Mouse (Mus musculus) midbrain, embryonic 12.5 days (tissue): ENCODE results near the gene Idi2. TPM values are rescaled to one million over a fixed set of nuclear protein-coding genes. Genes with fewer than 3 reads are reported as not detected.
"Not testable (repeated sequence)": the region's sequence is repeated elsewhere in the genome, so short reads cannot be mapped to it uniquely, and the experiment has no call there.

Source experiments
- ATAC-seq: fragments of 200-750 bp; cut with Nextera tagmentation; 2 replicates; pipeline ENCODE4 v1.8.0; 2017; ENCODE audit warnings: low read depth, moderate TSS enrichment, moderate library complexity; ENCODE audit not compliant: low FRiP score
- H3K27ac ChIP-seq: fragments of 300-500 bp; sonication (generic); replicated peaks from 2 replicates; pipeline ENCODE4 v1.5.1; 2016; ENCODE audit warnings: mild to moderate bottlenecking
- H3K27me3 ChIP-seq: fragments of 300-500 bp; sonication (generic); 2 replicates; pipeline ENCODE4 v1.6.1; 2016; ENCODE audit warnings: mild to moderate bottlenecking
- H3K36me3 ChIP-seq: fragments of 300-500 bp; sonication (generic); 2 replicates; pipeline ENCODE4 v1.6.1; 2016
- H3K4me1 ChIP-seq: fragments of 300-500 bp; sonication (generic); 2 replicates; pipeline ENCODE4 v1.6.1; 2016
- H3K4me2 ChIP-seq: fragments of 300-500 bp; sonication (generic); replicated peaks from 2 replicates; pipeline ENCODE4 v1.6.1; 2016; ENCODE audit warnings: mild to moderate bottlenecking, moderate library complexity
- H3K4me3 ChIP-seq: fragments of 300-500 bp; sonication (generic); 2 replicates; pipeline ENCODE4 v1.5.1; 2016; ENCODE audit warnings: mild to moderate bottlenecking
- H3K9ac ChIP-seq: fragments of 300-500 bp; sonication (generic); replicated peaks from 2 replicates; pipeline ENCODE4 v1.6.1; 2016; ENCODE audit warnings: mild to moderate bottlenecking, moderate library complexity
- H3K9me3 ChIP-seq: fragments of 300-500 bp; sonication (generic); 2 replicates; pipeline ENCODE4 v1.6.1; 2016; ENCODE audit warnings: mild to moderate bottlenecking
- WGBS: fragments of 180-500 bp; shearing (Covaris S2); methylation state at CpG from one replicate; pipeline ENCODE4 v1.1.7; 2016; 5-methylcytosine and 5-hydroxymethylcytosine counted together
- polyA plus RNA-seq: library from polyadenylated mRNA; unstranded; fragments of >200 nt; fragmentation: Nextera tagmentation; extraction: Ambion mirVana; gene quantifications from 2 replicates; pipeline ENCODE4 v1.2.1, GENCODE M21; 2016

Gene Idi2
- polyA plus RNA-seq, 1 experiment from 2014 or later = not detected

GRCm38 (mm10) chr13:8961128-8961888 is 8.6 kb downstream of the Idi2 start:
- WGBS = 67% methylated on average over 3 of the region's 3 CpGs
- not testable (repeated sequence) for H3K36me3 ChIP-seq, H3K9ac ChIP-seq, H3K27ac ChIP-seq, H3K4me3 ChIP-seq, ATAC-seq, H3K27me3 ChIP-seq, H3K4me1 ChIP-seq, H3K9me3 ChIP-seq, H3K4me2 ChIP-seq

DNA sequence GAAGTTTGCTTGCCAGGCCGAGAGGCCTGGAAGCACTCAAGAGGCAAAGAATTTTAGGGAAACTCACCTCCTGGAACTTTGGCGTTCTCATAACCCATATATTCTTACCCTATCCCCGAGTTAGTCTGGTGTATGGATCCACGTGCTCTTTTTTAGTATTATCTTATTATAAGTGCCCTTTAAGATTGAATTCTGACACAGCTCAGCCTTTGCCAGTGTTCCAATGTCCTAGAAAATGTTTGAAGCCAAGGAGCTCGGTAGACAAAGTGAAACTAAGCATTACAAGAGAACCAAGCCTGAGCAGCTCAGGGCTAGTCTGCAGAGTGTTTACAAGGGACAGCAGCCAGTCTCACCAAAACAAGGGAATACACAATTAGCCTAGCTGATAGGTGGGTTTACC is 9.6 kb downstream of the Idi2 start:
- 35% methylated on average over 5 of the region's 5 CpGs for WGBS
- not testable (repeated sequence) for H3K27me3 ChIP-seq, H3K27ac ChIP-seq, H3K36me3 ChIP-seq, H3K4me3 ChIP-seq, H3K4me1 ChIP-seq, H3K9ac ChIP-seq, H3K4me2 ChIP-seq, ATAC-seq, H3K9me3 ChIP-seq

- H3K36me3 ChIP-seq = peaks cover 29% of the 10 kb centered on the region
- no peak overlapping the region for H3K27ac ChIP-seq
- no peak overlapping the region for H3K4me2 ChIP-seq
- no peaks in the 10 kb centered on the region for H3K27me3 ChIP-seq
- 98% methylated on average over 5 of the region's 5 CpGs for WGBS
- H3K9ac ChIP-seq = no peak overlapping the region
- H3K9me3 ChIP-seq = no peaks in the 10 kb centered on the region
- H3K4me1 ChIP-seq = no peaks in the 10 kb centered on the region
- no peak for ATAC-seq
- H3K4me3 ChIP-seq = no peak overlapping the region
Observed at GRCm38 (mm10) chr13:8965224-8965623, 12.6 kb downstream of the Idi2 start.

DNA sequence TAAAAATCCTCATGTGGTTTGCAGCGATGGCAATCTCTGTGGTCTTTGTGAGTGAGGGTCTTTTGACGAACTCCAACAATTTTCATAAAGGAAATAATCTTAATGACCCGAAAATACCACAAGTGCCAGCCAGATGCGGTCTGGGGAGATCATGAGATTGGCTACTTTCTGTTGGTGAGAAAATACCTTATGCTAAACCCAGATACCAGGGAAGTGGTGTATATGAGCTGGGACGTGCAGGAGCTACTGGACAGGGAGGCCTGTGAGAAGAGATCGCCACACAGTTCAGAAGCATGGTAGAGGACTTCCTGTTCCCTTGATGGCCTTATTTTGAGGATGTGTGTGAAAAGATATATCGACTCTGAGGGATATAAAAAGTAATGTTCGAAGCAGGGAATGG is 15.1 kb downstream of the Idi2 start:
- no peaks in the 10 kb centered on the region for H3K9me3 ChIP-seq
- H3K9ac ChIP-seq = no peak overlapping the region
- no peak overlapping the region for H3K4me3 ChIP-seq
- no peak overlapping the region for H3K4me2 ChIP-seq
- H3K27ac ChIP-seq = no peak overlapping the region
- 94% methylated on average over 8 of the region's 8 CpGs for WGBS
- H3K4me1 ChIP-seq = no peaks in the 10 kb centered on the region
- no peaks in the 10 kb centered on the region for H3K27me3 ChIP-seq
- no peak for ATAC-seq
- peaks cover 44% of the 10 kb centered on the region for H3K36me3 ChIP-seq

GRCm38 (mm10) chr13:8972369-8972768 is 19.7 kb downstream of the Idi2 start:
- Histone ChIP-seq H3K27me3 (no peaks in the 10 kb centered on the region), H3K36me3 (peaks cover 83% of the 10 kb centered on the region), H3K4me1 (no peaks in the 10 kb centered on the region), H3K27ac (no peak overlapping the region), H3K4me2 (no peak overlapping the region), H3K9me3 (no peaks in the 10 kb centered on the region), H3K9ac (no peak overlapping the region), H3K4me3 (no peak overlapping the region)
- ATAC-seq = no peak

DNA sequence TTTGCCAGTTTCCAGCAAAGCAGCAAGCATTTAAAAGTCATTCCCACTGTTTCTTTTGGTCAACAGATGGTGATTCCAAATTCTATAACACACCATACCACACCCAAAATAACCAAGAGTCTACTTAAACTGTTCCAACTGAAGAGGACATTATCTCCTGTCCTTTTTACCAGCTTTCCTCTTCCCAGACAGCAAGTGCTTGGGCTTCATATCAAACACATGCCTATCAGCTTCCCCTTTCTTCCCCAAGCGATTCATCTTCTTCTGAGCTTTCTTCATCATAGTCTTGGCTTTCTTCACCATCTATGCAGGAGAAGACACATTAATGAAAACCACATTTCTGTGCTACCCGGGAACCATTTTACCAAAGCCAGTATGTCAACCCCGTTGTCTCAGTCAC is 20.3 kb downstream of the Idi2 start:
- ATAC-seq = no peak
- WGBS = 97% methylated on average over 3 of the region's 3 CpGs
- H3K36me3 ChIP-seq = peaks cover 85% of the 10 kb centered on the region
- H3K9ac ChIP-seq = no peak overlapping the region
- no peaks in the 10 kb centered on the region for H3K27me3 ChIP-seq
- H3K27ac ChIP-seq = no peak overlapping the region
- no peaks in the 10 kb centered on the region for H3K4me1 ChIP-seq
- no peak overlapping the region for H3K4me2 ChIP-seq
- no peak overlapping the region for H3K4me3 ChIP-seq
- H3K9me3 ChIP-seq = no peaks in the 10 kb centered on the region

GRCm38 (mm10) chr13:8992231-8992630 is 39.6 kb downstream of the Idi2 start:
- H3K9ac ChIP-seq = no peak overlapping the region
- no peaks in the 10 kb centered on the region for H3K27me3 ChIP-seq
- ATAC-seq = no peak
- peaks cover 40% of the 10 kb centered on the region for H3K36me3 ChIP-seq
- 91% methylated on average over 6 of the region's 6 CpGs for WGBS
- no peaks in the 10 kb centered on the region for H3K9me3 ChIP-seq
- H3K27ac ChIP-seq = no peak overlapping the region
- H3K4me3 ChIP-seq = no peak overlapping the region
- H3K4me1 ChIP-seq = peaks cover 17% of the 10 kb centered on the region
- no peak overlapping the region for H3K4me2 ChIP-seq

- 4% methylated on average over 33 of the region's 33 CpGs for WGBS
- Histone ChIP-seq H3K4me3 (peak overlapping the region; percentile 77), H3K27me3 (no peaks in the 10 kb centered on the region), H3K9me3 (no peaks in the 10 kb centered on the region), H3K36me3 (peaks cover 11% of the 10 kb centered on the region), H3K4me1 (peaks cover 17% of the 10 kb centered on the region), H3K27ac (no peak overlapping the region), H3K9ac (peak overlapping the region; percentile 76), H3K4me2 (peak overlapping the region; percentile 88)
- peak; percentile 83 for ATAC-seq
Observed at GRCm38 (mm10) chr13:8995159-8995989, 42.7 kb downstream of the Idi2 start.

- peak within 1 kb of the TSS; percentile 47; the same call in 1 of the 2 replicates for H3K27ac ChIP-seq
- peak; percentile 98 for ATAC-seq
- H3K4me3 ChIP-seq = peak within 1 kb of the TSS; percentile 77
- no peaks in the 10 kb centered on the region for H3K9me3 ChIP-seq
- H3K9ac ChIP-seq = peak within 1 kb of the TSS; percentile 76
- WGBS = under 1% methylated on average over 51 of the region's 51 CpGs
- peaks cover 17% of the 10 kb centered on the region for H3K4me1 ChIP-seq
- peaks cover 5% of the 10 kb centered on the region; the same call in 1 of the 2 replicates for H3K36me3 ChIP-seq
- no peaks in the 10 kb centered on the region for H3K27me3 ChIP-seq
- peak within 1 kb of the TSS; percentile 88 for H3K4me2 ChIP-seq
Observed at GRCm38 (mm10) chr13:8995990-8996786, 43.5 kb downstream of the Idi2 start, which contains the start of gene Gtpbp4. Gene Gtpbp4 (minus strand): TSS chr13:8996083.

GRCm38 (mm10) chr13:8997221-8997620 is 44.6 kb downstream of the Idi2 start:
- ATAC-seq, H3K27ac ChIP-seq, H3K27me3 ChIP-seq, H3K4me3 ChIP-seq, H3K36me3 ChIP-seq, H3K4me2 ChIP-seq, H3K9ac ChIP-seq, H3K9me3 ChIP-seq: not testable (repeated sequence)
- WGBS = 85% methylated on average over 5 of the region's 5 CpGs
- H3K4me1 ChIP-seq = peaks cover 17% of the 10 kb centered on the region

DNA sequence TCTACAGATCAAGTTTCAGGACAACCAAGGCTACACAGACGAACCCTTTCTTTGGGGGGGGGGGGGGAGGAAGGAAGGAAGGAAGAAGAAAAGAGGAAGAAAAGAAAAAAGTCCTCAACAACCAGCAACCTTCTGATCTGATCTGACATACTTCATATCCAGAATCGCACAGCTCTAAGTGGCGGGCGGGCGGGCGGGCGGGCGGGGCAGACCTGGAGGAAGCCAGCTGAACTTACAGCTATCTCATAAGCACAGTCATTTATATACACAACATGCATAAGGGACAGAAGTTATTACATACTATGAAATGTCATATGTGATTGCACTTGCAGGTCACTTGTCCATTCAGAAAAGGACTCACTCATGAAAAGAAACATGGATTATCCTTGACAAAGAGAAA is 46.8 kb downstream of the Idi2 start:
- no peaks in the 10 kb centered on the region for H3K9me3 ChIP-seq
- H3K27me3 ChIP-seq = no peaks in the 10 kb centered on the region
- no peak overlapping the region for H3K4me2 ChIP-seq
- H3K9ac ChIP-seq = no peak overlapping the region
- ATAC-seq = no peak
- no peak overlapping the region for H3K4me3 ChIP-seq
- H3K36me3 ChIP-seq = no peaks in the 10 kb centered on the region
- WGBS = 91% methylated on average over 8 of the region's 8 CpGs
- no peak overlapping the region for H3K27ac ChIP-seq
- peaks cover 13% of the 10 kb centered on the region for H3K4me1 ChIP-seq

DNA sequence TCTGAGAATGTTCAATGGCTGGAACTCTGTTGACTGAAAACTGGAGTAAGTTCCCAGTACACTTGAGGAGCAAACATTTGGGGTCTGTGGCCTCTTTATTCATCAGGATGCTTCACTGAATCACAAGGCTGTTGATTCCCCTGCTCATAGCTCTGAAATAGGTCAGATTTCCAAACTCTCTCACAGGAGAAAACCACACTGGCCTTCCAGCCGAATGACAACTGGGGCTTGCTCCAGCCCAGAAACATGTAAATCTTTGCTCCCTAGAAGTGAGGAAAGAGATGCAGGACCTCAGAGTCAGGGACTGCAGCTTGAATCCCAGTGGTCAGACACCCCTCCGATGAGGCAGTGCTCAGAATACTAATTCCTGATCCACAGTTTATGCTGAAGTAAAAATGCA is 50.6 kb downstream of the Idi2 start:
- 82% methylated on average over 2 of the region's 2 CpGs for WGBS
- no peaks in the 10 kb centered on the region for H3K9me3 ChIP-seq
- H3K4me3 ChIP-seq = no peak overlapping the region
- H3K27me3 ChIP-seq = no peaks in the 10 kb centered on the region
- no peak overlapping the region for H3K27ac ChIP-seq
- no peak overlapping the region for H3K9ac ChIP-seq
- no peaks in the 10 kb centered on the region for H3K4me1 ChIP-seq
- H3K36me3 ChIP-seq = no peaks in the 10 kb centered on the region
- ATAC-seq = no peak
- no peak overlapping the region for H3K4me2 ChIP-seq
